Mouse (Mus musculus) activated CD4-positive, CD25-positive, alpha-beta regulatory T cell, adult 9 weeks (primary cell): ENCODE results near the gene Gm11444. TPM values are rescaled to one million over a fixed set of nuclear protein-coding genes. Genes with fewer than 3 reads are reported as not detected.

Experiments used
- polyA plus RNA-seq: library from polyadenylated mRNA; unstranded; fragments of 100-300 nt; shearing (Covaris generic); gene quantifications from one replicate; pipeline ENCODE4 v1.2.1, GENCODE M21; 2017

The Gm11444 gene
- not detected for polyA plus RNA-seq

DNA sequence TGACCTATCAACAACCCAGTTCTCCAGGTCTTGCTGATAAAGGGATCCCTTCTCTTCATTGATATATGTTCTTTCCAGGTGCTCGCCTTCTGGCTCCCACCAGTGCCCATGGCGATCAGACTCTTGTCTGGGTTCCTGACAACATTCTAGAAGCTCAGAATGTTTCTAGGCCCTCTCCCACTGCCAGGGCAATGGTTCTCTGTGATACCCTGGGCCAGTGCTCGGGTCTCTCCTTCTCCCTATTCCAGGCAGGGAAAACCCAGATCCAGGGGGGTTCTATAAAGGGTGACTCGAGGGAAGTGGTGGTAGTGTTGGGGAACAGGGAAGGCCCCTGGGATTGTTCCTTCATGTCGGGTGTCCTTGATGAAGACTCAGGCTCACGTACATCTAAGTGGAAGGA, at the start of gene Gm11444:
Gene Gm11444 (minus strand): TSS at position 101 of the 400 bp plus-strand sequence.

DNA sequence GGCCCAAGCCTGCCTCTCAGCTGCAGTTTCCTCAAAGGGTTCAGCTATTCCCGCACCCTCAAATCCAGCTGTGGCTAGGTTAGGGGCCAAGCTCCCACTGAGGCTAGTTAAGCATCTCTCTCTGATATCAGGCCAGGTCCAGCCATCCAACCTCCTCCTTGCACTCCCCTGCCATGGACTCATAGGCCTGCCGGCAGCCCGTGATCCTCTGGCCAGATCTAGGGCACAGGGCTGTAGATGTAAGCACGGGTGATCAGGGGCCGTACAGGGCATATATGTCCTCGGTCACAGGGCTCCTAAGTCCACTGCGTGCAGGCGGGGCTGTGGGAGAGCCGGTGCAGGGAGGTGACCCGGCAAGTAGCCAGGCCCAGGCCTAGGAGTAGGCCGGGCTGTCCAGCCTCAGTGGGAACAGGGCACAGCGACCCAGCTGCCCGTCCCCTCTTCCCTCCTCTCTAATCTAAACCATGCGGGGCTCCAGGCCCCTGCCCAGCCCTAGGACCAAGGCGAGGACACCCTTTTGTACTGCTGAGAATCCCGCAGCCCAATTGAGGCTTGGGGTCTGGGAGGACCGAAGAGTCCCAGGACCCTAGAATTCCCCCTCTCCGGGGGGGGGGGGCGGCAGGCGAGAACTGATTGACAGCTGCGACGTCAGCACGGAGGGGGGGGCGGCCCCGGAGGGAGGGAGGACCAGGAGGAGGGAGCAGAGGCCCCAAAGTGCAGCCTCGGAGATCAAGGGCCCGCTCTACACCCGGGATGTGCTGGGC, 35.7 kb upstream of the Gm11444 start, which contains the start of gene Tbx4:
Gene Tbx4 (plus strand): TSS at position 758 of the 764 bp plus-strand sequence.

DNA sequence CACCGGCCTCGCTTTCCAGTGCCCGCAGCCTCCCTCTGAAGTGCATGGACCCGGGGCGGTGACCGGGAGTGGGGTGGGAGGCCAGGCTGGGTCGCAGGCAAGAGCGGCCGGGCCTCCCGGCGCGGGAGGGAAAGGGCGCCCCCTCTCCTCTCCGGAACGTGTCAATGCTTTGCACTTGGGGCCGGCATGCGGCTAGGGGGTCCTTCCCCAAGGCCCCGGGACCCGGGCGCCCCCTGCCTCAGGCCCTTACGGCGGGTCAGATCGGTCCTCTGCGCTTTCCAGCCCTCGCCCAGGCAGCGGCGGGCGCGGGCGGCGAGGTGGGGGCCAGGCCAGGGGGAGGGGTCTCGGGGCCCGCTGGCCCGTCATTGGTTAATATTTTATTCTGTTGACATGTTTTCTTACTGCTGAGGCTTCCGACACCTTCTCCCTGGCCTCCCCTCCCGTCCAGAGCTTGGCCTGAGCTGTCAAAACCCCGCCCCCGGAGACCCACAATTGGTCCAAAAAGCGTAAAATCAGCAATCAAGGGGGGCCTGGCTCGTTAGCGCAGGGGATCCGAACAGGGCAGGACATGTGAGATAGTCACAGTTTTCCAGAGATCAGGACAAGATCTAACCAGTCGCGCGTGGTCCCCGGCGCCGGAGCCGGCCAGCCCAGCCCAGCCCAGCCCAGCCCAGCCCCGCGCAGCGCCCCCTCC, 17.8 kb downstream of the Gm11444 start, which contains the start of gene Tbx2:
Gene Tbx2 (plus strand): TSS at position 321 of the 694 bp plus-strand sequence.

Other genes with a start within 250 kb of the Gm11444 start
- gene Tbx2, start 17.8 kb downstream of the Gm11444 start, polyA plus RNA-seq, result not detected
- not detected for gene Tbx4, start 36.1 kb upstream of the Gm11444 start, polyA plus RNA-seq